Mouse (Mus musculus) lung, postnatal 0 days (tissue): Measurements from ENCODE around the gene Acnat1. TPM values are rescaled to one million over a fixed set of nuclear protein-coding genes. Genes with fewer than 3 reads are reported as not detected.
"Not testable (repeated sequence)": the region's sequence is repeated elsewhere in the genome, so short reads cannot be mapped to it uniquely, and the experiment has no call there.

Experiments used
- ATAC-seq: fragments of 200-750 bp; cut with Nextera tagmentation; 2 replicates; pipeline ENCODE4 v1.8.0; 2017; ENCODE audit warnings: moderate library complexity
- DNase-seq: peaks from one replicate; pipeline ENCODE4 v3.0.0-alpha.2; 2016; ENCODE audit warnings: low spot score
- H3K27ac ChIP-seq: fragments of 300-500 bp; sonication (generic); 2 replicates; pipeline ENCODE4 v1.5.1; 2014; ENCODE audit warnings: antibody characterized with exemption, mild to moderate bottlenecking, low read length, mixed read lengths
- H3K27me3 ChIP-seq: fragments of 300-500 bp; sonication (generic); replicated peaks from 2 replicates; pipeline ENCODE4 v1.6.1; 2014; ENCODE audit warnings: low read length, mixed read lengths; ENCODE audit not compliant: insufficient read depth
- H3K36me3 ChIP-seq: fragments of 300-500 bp; sonication (generic); 2 replicates; pipeline ENCODE4 v1.6.1; 2014; ENCODE audit warnings: low read length, mixed read lengths; ENCODE audit not compliant: insufficient read depth
- H3K4me1 ChIP-seq: fragments of 300-500 bp; sonication (generic); 2 replicates; pipeline ENCODE4 v1.6.1; 2014; ENCODE audit warnings: antibody characterized with exemption, low read depth, low read length, mixed read lengths; ENCODE audit not compliant: insufficient read depth
- H3K4me2 ChIP-seq: fragments of 300-500 bp; sonication (generic); replicated peaks from 2 replicates; pipeline ENCODE4 v1.6.1; 2014; ENCODE audit warnings: low read depth, mild to moderate bottlenecking, low read length, moderate library complexity, mixed read lengths
- H3K4me3 ChIP-seq: fragments of 300-500 bp; sonication (generic); 2 replicates; pipeline ENCODE4 v1.5.1; 2014; ENCODE audit warnings: low read depth, low read length
- H3K9ac ChIP-seq: fragments of 300-500 bp; sonication (generic); replicated peaks from 2 replicates; pipeline ENCODE4 v1.6.1; 2014; ENCODE audit warnings: low read depth, mild to moderate bottlenecking
- H3K9me3 ChIP-seq: fragments of 300-500 bp; sonication (generic); 2 replicates; pipeline ENCODE4 v1.6.1; 2016; ENCODE audit warnings: low read length, mixed read lengths
- CTCF ChIP-seq: IDR thresholded peaks from 2 replicates; pipeline ENCODE4 v1.5.1; 2016; ENCODE audit warnings: antibody characterized with exemption, mild to moderate bottlenecking
- EP300 ChIP-seq: IDR thresholded peaks from 2 replicates; pipeline ENCODE4 v1.6.1; 2016; ENCODE audit warnings: antibody characterized with exemption, mild to moderate bottlenecking, control low read depth
- WGBS: fragments of 180-500 bp; shearing (Covaris S2); extraction: QIAGEN DNeasy Blood & Tissue Kit; methylation state at CpG from one replicate; pipeline ENCODE4 v1.1.7; 2014; 5-methylcytosine and 5-hydroxymethylcytosine counted together
- polyA plus RNA-seq: library from polyadenylated mRNA; unstranded; fragments of >200 nt; fragmentation: Nextera tagmentation; extraction: Ambion mirVana; gene quantifications from 2 replicates; pipeline ENCODE4 v1.2.1, GENCODE M21; 2015

The Acnat1 gene
- polyA plus RNA-seq, 1 experiment from 2014 or later, result 0.29 TPM

GRCm38 (mm10) chr4:49512636-49513035 is 38.9 kb upstream of the Acnat1 start:
- Histone ChIP-seq H3K4me2 (no peak overlapping the region), H3K36me3 (no peaks in the 10 kb centered on the region), H3K9ac (no peak overlapping the region), H3K4me1 (no peaks in the 10 kb centered on the region), H3K4me3 (no peak overlapping the region), H3K27me3 (no peaks in the 10 kb centered on the region), H3K9me3 (no peaks in the 10 kb centered on the region), H3K27ac (no peak overlapping the region)
- 94% methylated on average over 4 of the region's 4 CpGs for WGBS
- DNase-seq, result no peak
- no peak for ATAC-seq
- TF ChIP-seq EP300, result no peak
- TF ChIP-seq CTCF, result no peak

- not testable (repeated sequence) for H3K9ac ChIP-seq, H3K9me3 ChIP-seq, H3K4me2 ChIP-seq, ATAC-seq, H3K27ac ChIP-seq, H3K36me3 ChIP-seq, H3K4me1 ChIP-seq, DNase-seq, H3K27me3 ChIP-seq, H3K4me3 ChIP-seq
- WGBS, result 47% methylated on average over 1 of the region's 1 CpGs
Observed at GRCm38 (mm10) chr4:49510236-49510835, 36.6 kb upstream of the Acnat1 start.

GRCm38 (mm10) chr4:49509183-49509582 is 35.5 kb upstream of the Acnat1 start:
- H3K36me3 ChIP-seq, result no peaks in the 10 kb centered on the region
- H3K9ac ChIP-seq, result no peak overlapping the region
- no peaks in the 10 kb centered on the region for H3K27me3 ChIP-seq
- H3K4me2 ChIP-seq, result no peak overlapping the region
- WGBS, result 69% methylated on average over 2 of the region's 2 CpGs
- no peak overlapping the region for H3K4me3 ChIP-seq
- DNase-seq (no peak), ATAC-seq (no peak)
- H3K4me1 ChIP-seq, result no peaks in the 10 kb centered on the region
- H3K27ac ChIP-seq, result no peak overlapping the region
- no peaks in the 10 kb centered on the region for H3K9me3 ChIP-seq
- no peak for TF ChIP-seq EP300
- no peak for TF ChIP-seq CTCF

GRCm38 (mm10) chr4:49506386-49506785 is 32.7 kb upstream of the Acnat1 start, which contains the start of gene Baat:
Baat (minus strand) TSS chr4:49506557.
- Histone ChIP-seq H3K27ac (no peak within 1 kb of the TSS), H3K4me1 (no peaks in the 10 kb centered on the region), H3K4me2 (no peak within 1 kb of the TSS), H3K27me3 (no peaks in the 10 kb centered on the region), H3K9ac (no peak within 1 kb of the TSS), H3K4me3 (no peak within 1 kb of the TSS), H3K9me3 (no peaks in the 10 kb centered on the region), H3K36me3 (no peaks in the 10 kb centered on the region)
- WGBS, result 43% methylated on average over 3 of the region's 3 CpGs
- DNase-seq, result no peak
- ATAC-seq, result no peak
- TF ChIP-seq EP300, result no peak

- TF ChIP-seq EP300 (no peak), CTCF (no peak)
- no peak for ATAC-seq
- DNase-seq, result no peak
- Histone ChIP-seq H3K36me3 (no peaks in the 10 kb centered on the region), H3K9ac (no peak overlapping the region), H3K27me3 (no peaks in the 10 kb centered on the region), H3K4me2 (no peak overlapping the region), H3K4me1 (no peaks in the 10 kb centered on the region), H3K4me3 (no peak overlapping the region), H3K27ac (no peak overlapping the region), H3K9me3 (no peaks in the 10 kb centered on the region)
- WGBS, result 87% methylated on average over 1 of the region's 1 CpGs
Observed at GRCm38 (mm10) chr4:49503563-49503962, 29.9 kb upstream of the Acnat1 start.

- not testable (repeated sequence) for H3K9ac ChIP-seq, ATAC-seq, H3K9me3 ChIP-seq, DNase-seq, H3K36me3 ChIP-seq, H3K27ac ChIP-seq, H3K4me1 ChIP-seq, H3K4me2 ChIP-seq, H3K4me3 ChIP-seq, H3K27me3 ChIP-seq
- 66% methylated on average over 3 of the region's 3 CpGs for WGBS
Observed at GRCm38 (mm10) chr4:49485934-49486650, 12.4 kb upstream of the Acnat1 start.

- no peaks in the 10 kb centered on the region for H3K9me3 ChIP-seq
- H3K9ac ChIP-seq, result no peak overlapping the region
- no peak for DNase-seq
- no peak for ATAC-seq
- no peaks in the 10 kb centered on the region for H3K27me3 ChIP-seq
- H3K4me2 ChIP-seq, result no peak overlapping the region
- no peak for TF ChIP-seq EP300
- no peak for TF ChIP-seq CTCF
- H3K36me3 ChIP-seq, result no peaks in the 10 kb centered on the region
- H3K27ac ChIP-seq, result no peak overlapping the region
- no peaks in the 10 kb centered on the region for H3K4me1 ChIP-seq
- H3K4me3 ChIP-seq, result no peak overlapping the region
Observed at GRCm38 (mm10) chr4:49485442-49485841, 11.7 kb upstream of the Acnat1 start.
